Mouse (Mus musculus) macrophage (primary cell): ENCODE results near the gene Pde4a. TPM values are rescaled to one million over a fixed set of nuclear protein-coding genes. Genes with fewer than 3 reads are reported as not detected.
"Not testable (repeated sequence)": the region's sequence is repeated elsewhere in the genome, so short reads cannot be mapped to it uniquely, and the experiment has no call there.

Experiments
- H3K27ac ChIP-seq: fragments of 350-480 bp; formaldehyde crosslinking; 2 replicates; pipeline ENCODE4 v1.9.0; 2021
- H3K36me3 ChIP-seq: fragments of 350-480 bp; formaldehyde crosslinking; 2 replicates; pipeline ENCODE4 v1.9.0; 2021; ENCODE audit errors: inconsistent target
- H3K4me3 ChIP-seq: fragments of 350-480 bp; formaldehyde crosslinking; 2 replicates; pipeline ENCODE4 v1.9.0; 2021; ENCODE audit errors: inconsistent target
- H3K79me2 ChIP-seq: fragments of 350-480 bp; formaldehyde crosslinking; 2 replicates; pipeline ENCODE4 v1.9.0; 2021; ENCODE audit errors: inconsistent target
- WGBS: methylation state at CpG from one replicate; pipeline ENCODE4 v1.1.7; 2026; ENCODE audit warnings: inconsistent platforms; ENCODE audit not compliant: missing documents; 5-methylcytosine and 5-hydroxymethylcytosine counted together
- polyA plus RNA-seq: library from polyadenylated mRNA; stranded (reverse); fragments of 250-400 nt; gene quantifications from 3 replicates; pipeline ENCODE4 v1.2.4, GENCODE M21; 2018; ENCODE audit warnings: inconsistent platforms

Gene Pde4a
- polyA plus RNA-seq, 1 experiment from 2014 or later = 7.1 TPM

- WGBS = under 1% methylated on average over 29 of the region's 34 CpGs
These were observed 18.4 kb downstream of the Pde4a start for GRCm38 (mm10) chr9:21183905-21184413.

DNA sequence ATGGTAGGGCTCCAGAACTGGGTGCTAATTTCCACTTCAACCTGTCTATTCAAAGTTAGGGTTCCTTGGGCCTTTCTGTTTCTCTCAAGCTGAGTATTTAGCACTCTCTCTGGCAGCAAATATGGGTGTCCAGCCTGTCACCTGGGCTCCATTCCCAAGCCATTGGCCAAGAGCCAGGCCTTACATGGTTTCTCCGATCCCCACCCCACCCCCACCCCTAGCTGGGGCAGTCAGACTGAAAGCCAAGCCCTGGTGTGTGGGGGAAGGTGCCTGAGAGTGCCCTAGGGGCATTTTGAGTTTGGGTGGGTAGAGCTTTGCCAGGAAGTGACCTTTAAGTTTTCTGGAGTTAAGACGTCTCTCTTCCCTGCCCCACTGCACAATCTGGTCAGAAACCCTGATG, 19.2 kb downstream of the Pde4a start:
- H3K4me3 ChIP-seq = no peak overlapping the region
- peaks cover 14% of the 10 kb centered on the region; the same call in 1 of the 2 replicates for H3K79me2 ChIP-seq
- WGBS = 76% methylated on average over 2 of the region's 2 CpGs
- no peak overlapping the region for H3K27ac ChIP-seq
- no peaks in the 10 kb centered on the region for H3K36me3 ChIP-seq

More at GRCm38 (mm10) chr9:21183905-21184413, 18.4 kb downstream of the Pde4a start:
- Histone ChIP-seq H3K4me3 (peak overlapping the region; percentile 3; the same call in 1 of the 2 replicates), H3K79me2 (peaks cover 14% of the 10 kb centered on the region; the same call in 1 of the 2 replicates), H3K27ac (0 out of 2 replicates have a peak overlapping the region, but pooled peaks have one; percentile 24), H3K36me3 (no peaks in the 10 kb centered on the region)

GRCm38 (mm10) chr9:21185436-21185835, 19.9 kb downstream of the Pde4a start:
- WGBS = 93% methylated on average over 5 of the region's 5 CpGs
- H3K36me3 ChIP-seq = no peaks in the 10 kb centered on the region

DNA sequence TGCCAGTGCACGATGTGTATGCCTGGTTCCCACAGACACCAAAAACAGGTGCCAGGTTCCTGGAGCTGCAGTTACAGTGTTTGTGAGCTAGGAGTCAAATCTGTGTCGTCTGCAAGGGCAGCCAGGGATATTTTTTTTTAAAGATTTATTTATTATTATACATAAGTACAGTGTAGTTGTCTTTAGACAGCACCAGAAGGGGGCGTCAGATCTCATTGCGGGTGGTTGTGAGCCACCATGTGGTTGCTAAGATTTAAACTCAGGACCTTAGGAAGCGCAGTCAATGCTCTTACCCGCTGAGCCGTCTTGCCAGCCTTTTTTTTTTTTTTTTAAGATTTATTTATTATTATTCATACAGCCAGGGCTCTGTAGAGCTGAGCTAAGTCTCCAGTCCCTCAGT, 24.4 kb downstream of the Pde4a start:
- no peak overlapping the region for H3K4me3 ChIP-seq
- peaks cover 14% of the 10 kb centered on the region for H3K36me3 ChIP-seq
- 78% methylated on average over 5 of the region's 7 CpGs for WGBS
- H3K79me2 ChIP-seq = no peaks in the 10 kb centered on the region
- no peak overlapping the region for H3K27ac ChIP-seq

More at GRCm38 (mm10) chr9:21185436-21185835, 19.9 kb downstream of the Pde4a start:
- Histone ChIP-seq H3K27ac (no peak overlapping the region), H3K79me2 (peaks cover 14% of the 10 kb centered on the region; the same call in 1 of the 2 replicates), H3K4me3 (no peak overlapping the region)

DNA sequence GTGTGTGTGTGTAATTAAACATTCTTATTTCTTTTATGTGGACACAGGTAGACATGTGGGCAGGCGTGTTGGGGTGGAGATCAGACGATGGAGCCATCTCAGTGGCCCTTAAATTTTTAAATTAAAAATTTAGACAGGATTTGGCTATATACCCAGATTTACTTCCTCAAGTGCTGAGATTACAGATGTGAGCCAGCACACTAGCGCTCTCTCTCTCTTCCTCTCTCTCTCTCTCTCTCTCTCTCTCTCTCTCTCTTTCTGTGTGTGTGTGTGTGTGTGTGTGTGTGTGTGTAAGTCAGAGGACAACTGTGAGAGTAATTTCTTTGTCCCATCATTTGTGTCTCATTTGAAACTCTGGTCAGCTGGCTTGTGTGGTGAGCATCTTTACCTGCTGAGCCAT, 25.2 kb downstream of the Pde4a start:
- H3K4me3 ChIP-seq = no peak overlapping the region
- peaks cover 14% of the 10 kb centered on the region for H3K36me3 ChIP-seq
- H3K27ac ChIP-seq = no peak overlapping the region
- WGBS = 100% methylated on average over 2 of the region's 3 CpGs
- H3K79me2 ChIP-seq = no peaks in the 10 kb centered on the region

GRCm38 (mm10) chr9:21193786-21194185, 28.3 kb downstream of the Pde4a start:
- H3K79me2 ChIP-seq = no peaks in the 10 kb centered on the region
- WGBS = 76% methylated on average over 3 of the region's 3 CpGs
- no peak overlapping the region for H3K27ac ChIP-seq
- H3K4me3 ChIP-seq = no peak overlapping the region
- peaks cover 21% of the 10 kb centered on the region for H3K36me3 ChIP-seq

DNA sequence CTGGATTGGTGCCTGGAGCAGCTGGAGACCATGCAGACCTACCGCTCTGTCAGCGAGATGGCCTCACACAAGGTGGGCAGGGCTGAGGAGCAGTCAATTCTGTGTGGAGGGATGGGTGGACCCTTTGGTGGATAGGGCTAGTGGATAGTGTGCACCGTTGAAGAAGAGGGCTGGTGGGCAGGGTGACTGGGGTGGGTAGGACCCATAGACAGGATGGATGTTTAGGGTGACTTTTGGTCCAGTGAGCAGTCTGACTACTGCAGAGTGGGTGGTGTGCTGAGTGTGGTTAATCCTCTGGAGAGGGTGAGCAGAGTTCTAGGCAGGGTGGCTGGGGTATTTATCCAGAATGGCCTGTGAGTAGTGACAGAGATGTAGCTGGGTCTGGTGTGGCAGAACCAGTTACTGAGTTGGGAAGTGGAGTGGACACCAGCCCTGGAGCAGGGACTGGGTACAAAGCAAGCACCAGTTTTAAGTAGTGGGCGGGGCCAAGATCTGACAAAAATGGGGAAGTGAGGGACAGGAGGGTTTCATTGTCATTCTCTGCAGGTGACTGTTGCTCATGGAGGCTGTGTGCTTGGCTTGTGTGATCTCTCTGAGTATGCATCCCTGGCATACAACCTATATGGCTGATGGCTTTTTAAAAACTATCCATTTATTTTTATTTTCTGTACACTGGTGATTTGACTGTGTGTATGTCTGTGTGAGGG, 29.4 kb downstream of the Pde4a start:
- 78% methylated on average over 4 of the region's 4 CpGs for WGBS
- H3K79me2 ChIP-seq = no peaks in the 10 kb centered on the region
- H3K36me3 ChIP-seq = peaks cover 26% of the 10 kb centered on the region
- H3K4me3 ChIP-seq = no peak overlapping the region
- no peak overlapping the region for H3K27ac ChIP-seq

GRCm38 (mm10) chr9:21195736-21196505, 30.4 kb downstream of the Pde4a start:
- not testable (repeated sequence) for H3K27ac ChIP-seq, H3K79me2 ChIP-seq, H3K4me3 ChIP-seq
- peaks cover 29% of the 10 kb centered on the region for H3K36me3 ChIP-seq
- WGBS = 98% methylated on average over 6 of the region's 7 CpGs

DNA sequence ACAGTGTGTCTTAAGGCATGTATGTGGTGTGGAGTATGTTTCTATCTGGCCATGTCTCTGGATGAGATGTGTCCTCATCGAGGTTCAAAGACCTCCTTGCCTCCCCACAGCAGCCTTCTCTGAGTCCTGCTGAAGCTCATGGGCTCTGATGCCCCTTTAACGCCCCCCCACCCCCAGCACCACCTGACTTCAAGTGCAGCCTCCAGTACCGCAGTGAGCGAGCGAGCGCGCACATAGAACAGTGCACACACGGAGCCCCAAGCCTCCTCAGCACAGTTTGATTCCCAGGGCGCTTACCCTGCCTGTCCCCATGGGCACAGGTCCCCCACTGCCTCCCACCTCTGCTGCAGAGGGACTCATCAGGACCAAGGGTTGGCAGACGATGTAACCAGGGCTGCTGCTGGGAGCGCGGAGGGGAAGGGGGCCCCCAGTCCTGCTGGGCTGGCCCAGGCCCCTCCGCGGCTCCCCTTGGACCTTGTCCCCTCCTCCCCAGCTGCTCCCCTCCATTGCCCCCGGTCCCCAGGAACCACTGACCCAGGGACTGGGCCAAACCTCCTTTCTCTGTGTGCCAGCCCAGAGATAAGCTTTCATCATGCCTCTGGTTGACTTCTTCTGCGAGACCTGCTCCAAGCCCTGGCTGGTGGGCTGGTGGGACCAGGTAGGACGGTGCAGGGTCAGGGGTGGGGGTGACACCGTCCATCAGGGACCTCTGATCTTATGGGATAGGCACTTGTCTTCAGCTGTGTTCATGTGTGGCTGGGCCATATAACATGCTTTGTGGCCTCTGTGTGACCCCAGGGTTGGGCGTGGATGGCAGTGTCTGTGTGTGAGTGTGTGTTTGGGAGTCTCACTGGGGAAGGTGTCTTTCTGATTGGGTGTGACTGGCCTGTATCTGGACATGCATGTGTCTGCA, 31.3 kb downstream of the Pde4a start:
- Histone ChIP-seq H3K27ac (no peak overlapping the region), H3K79me2 (no peaks in the 10 kb centered on the region), H3K36me3 (peaks cover 36% of the 10 kb centered on the region), H3K4me3 (no peak overlapping the region)
- 89% methylated on average over 17 of the region's 19 CpGs for WGBS

DNA sequence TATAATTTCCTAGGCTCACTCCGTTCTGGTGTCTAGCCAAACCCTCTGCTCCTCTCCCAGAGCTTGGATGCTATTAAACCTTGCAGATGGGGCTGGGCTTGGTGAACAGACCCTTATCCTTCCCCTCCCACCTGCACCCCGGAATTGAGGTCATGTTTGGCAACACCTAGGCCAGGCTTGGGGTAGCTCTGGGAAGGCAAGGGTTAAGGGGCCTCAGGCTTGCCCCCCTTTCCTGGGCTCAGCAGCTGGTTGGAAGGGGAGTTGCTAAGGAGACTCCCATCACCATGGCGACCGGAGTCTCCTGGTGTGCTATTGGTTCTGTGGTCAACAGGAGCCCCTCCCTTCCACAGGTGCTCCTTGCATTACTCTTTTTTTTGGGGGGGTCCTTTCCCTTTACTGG, 32.5 kb downstream of the Pde4a start:
- H3K27ac ChIP-seq = no peak overlapping the region
- no peak overlapping the region for H3K4me3 ChIP-seq
- WGBS = 96% methylated on average over 4 of the region's 4 CpGs
- peaks cover 24% of the 10 kb centered on the region for H3K36me3 ChIP-seq
- no peaks in the 10 kb centered on the region for H3K79me2 ChIP-seq

DNA sequence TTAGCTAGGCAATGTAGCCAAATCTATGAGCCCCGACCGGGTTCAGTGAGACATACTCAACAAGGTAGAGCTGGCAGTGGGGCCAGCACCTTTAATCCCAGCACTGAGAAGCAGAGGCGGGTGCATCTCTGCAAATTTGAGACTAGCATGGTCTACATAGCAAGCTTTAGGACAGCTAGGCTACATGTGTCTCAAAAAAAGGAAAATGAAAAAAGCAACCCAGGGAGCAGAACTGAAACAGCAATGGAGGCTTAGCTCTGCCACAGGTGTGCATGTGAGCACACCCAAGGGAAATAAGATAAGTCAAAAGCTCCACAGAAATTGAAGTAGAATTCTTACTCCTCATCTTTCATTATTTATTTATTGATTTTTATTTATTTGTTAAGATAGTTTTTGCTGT, 33.4 kb downstream of the Pde4a start:
- Histone ChIP-seq H3K36me3 (peaks cover 32% of the 10 kb centered on the region; the same call in 1 of the 2 replicates), H3K4me3 (no peak overlapping the region), H3K27ac (no peak overlapping the region), H3K79me2 (no peaks in the 10 kb centered on the region)
- 92% methylated on average over 3 of the region's 3 CpGs for WGBS

GRCm38 (mm10) chr9:21204156-21204527, 38.6 kb downstream of the Pde4a start:
- Histone ChIP-seq H3K79me2 (no peaks in the 10 kb centered on the region), H3K36me3 (peaks cover 31% of the 10 kb centered on the region; the same call in 1 of the 2 replicates), H3K4me3 (no peak overlapping the region), H3K27ac (no peak overlapping the region)
- 89% methylated on average over 8 of the region's 8 CpGs for WGBS

DNA sequence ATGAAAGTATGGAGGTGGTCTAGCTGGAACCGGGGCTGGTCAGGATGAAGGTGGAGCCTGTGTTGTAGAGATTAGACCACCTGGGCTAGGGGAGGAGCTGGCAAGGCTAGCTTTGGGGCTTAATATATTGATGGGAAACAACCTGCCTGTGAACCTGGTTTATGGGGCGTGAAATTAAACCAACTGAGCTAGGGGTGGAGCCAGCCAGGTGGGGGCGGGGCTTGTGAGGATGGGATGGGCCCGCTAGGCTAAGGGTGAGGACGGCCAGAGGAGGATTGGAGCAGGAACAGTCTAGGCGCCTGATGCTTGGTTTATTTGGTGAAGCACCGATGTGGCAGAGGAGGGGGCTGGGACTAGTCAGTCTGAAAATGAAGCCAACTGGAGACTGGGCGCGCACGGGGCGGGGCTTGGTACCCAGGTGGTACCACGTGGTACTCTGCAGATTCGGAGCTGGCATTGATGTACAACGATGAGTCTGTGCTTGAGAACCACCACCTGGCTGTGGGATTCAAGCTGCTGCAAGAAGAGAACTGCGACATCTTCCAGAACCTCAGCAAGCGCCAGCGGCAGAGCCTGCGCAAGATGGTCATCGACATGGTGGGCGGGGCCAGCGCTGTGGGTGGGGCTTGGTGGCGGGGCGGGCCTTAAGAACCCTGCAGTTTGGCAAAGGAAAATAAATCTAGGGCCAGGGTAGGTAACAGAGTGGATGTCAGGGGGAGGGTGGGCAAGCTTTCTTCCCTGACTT, 39.2 kb downstream of the Pde4a start:
- 78% methylated on average over 23 of the region's 23 CpGs for WGBS
- no peaks in the 10 kb centered on the region for H3K79me2 ChIP-seq
- H3K27ac ChIP-seq = no peak overlapping the region
- H3K4me3 ChIP-seq = no peak overlapping the region
- peaks cover 28% of the 10 kb centered on the region; the same call in 1 of the 2 replicates for H3K36me3 ChIP-seq
